Mouse (Mus musculus) embryonic facial prominence, embryonic 14.5 days (tissue): ENCODE results near the gene Usp34. TPM values are rescaled to one million over a fixed set of nuclear protein-coding genes. Genes with fewer than 3 reads are reported as not detected.

Experiments
- ATAC-seq: fragments of 200-750 bp; cut with Nextera tagmentation; 2 replicates; pipeline ENCODE4 v1.8.0; 2017; ENCODE audit warnings: low read depth, moderate number of reproducible peaks, moderate TSS enrichment
- DNase-seq: peaks from one replicate; pipeline ENCODE4 v3.0.0-alpha.2; 2015; ENCODE audit warnings: low spot score
- H3K27ac ChIP-seq: fragments of 300-500 bp; sonication (generic); replicated peaks from 2 replicates; pipeline ENCODE4 v1.5.1; 2014; ENCODE audit warnings: low read depth, mild to moderate bottlenecking, low read length, moderate library complexity
- H3K27me3 ChIP-seq: fragments of 300-500 bp; sonication (generic); replicated peaks from 2 replicates; pipeline ENCODE4 v1.6.1; 2014; ENCODE audit warnings: low read length; ENCODE audit not compliant: control insufficient read depth, insufficient read depth
- H3K36me3 ChIP-seq: fragments of 300-500 bp; sonication (generic); 2 replicates; pipeline ENCODE4 v1.6.1; 2014; ENCODE audit warnings: low read length, mixed read lengths; ENCODE audit not compliant: control insufficient read depth, insufficient read depth
- H3K4me1 ChIP-seq: fragments of 300-500 bp; sonication (generic); 2 replicates; pipeline ENCODE4 v1.6.1; 2014; ENCODE audit warnings: antibody characterized with exemption, low read length; ENCODE audit not compliant: control insufficient read depth, insufficient read depth
- H3K4me2 ChIP-seq: fragments of 300-500 bp; sonication (generic); 2 replicates; pipeline ENCODE4 v1.6.1; 2014; ENCODE audit warnings: low read depth, mild to moderate bottlenecking, low read length, moderate library complexity, mixed read lengths
- H3K4me3 ChIP-seq: fragments of 300-500 bp; sonication (generic); 2 replicates; pipeline ENCODE4 v1.5.1; 2014; ENCODE audit warnings: low read depth, mild to moderate bottlenecking, low read length
- H3K9ac ChIP-seq: fragments of 300-500 bp; sonication (generic); 2 replicates; pipeline ENCODE4 v1.6.1; 2014; ENCODE audit warnings: low read depth, mild to moderate bottlenecking, low read length, moderate library complexity, mixed read lengths
- H3K9me3 ChIP-seq: fragments of 300-500 bp; sonication (generic); 2 replicates; pipeline ENCODE4 v1.6.1; 2016; ENCODE audit warnings: low read length; ENCODE audit not compliant: control insufficient read depth
- WGBS: fragments of 180-500 bp; shearing (Covaris S2); extraction: QIAGEN DNeasy Blood & Tissue Kit; methylation state at CpG from one replicate; pipeline ENCODE4 v1.1.7; 2014; 5-methylcytosine and 5-hydroxymethylcytosine counted together
- polyA plus RNA-seq: library from polyadenylated mRNA; unstranded; fragments of >200 nt; fragmentation: Nextera tagmentation; extraction: Ambion mirVana; gene quantifications from 2 replicates; pipeline ENCODE4 v1.2.1, GENCODE M21; 2014

Usp34 gene
- polyA plus RNA-seq: 40.6 and 43.0 TPM in 2 replicates

GRCm38 (mm10) chr11:23306764-23307565 lies at the start of gene Usp34:
Gene Usp34, plus strand, starts transcription at chr11:23306895.
- H3K27ac ChIP-seq: peak within 1 kb of the TSS; percentile 99
- H3K36me3 ChIP-seq: 0 out of 2 replicates have a peak, but pooled peaks cover 5% of the 10 kb centered on the region
- peak within 1 kb of the TSS; percentile 97 for H3K4me3 ChIP-seq
- DNase-seq (peak; percentile 70), ATAC-seq (peak; percentile 42)
- H3K4me2 ChIP-seq: peak within 1 kb of the TSS; percentile 71
- no peaks in the 10 kb centered on the region for H3K27me3 ChIP-seq
- WGBS: 1% methylated on average over 19 of the region's 80 CpGs
- H3K9me3 ChIP-seq: no peaks in the 10 kb centered on the region
- peaks cover 8% of the 10 kb centered on the region for H3K4me1 ChIP-seq
- peak within 1 kb of the TSS; percentile 94 for H3K9ac ChIP-seq

GRCm38 (mm10) chr11:23259073-23259472 lies 47.6 kb upstream of the Usp34 start:
- peaks cover 28% of the 10 kb centered on the region for H3K36me3 ChIP-seq
- no peaks in the 10 kb centered on the region for H3K9me3 ChIP-seq
- ATAC-seq: no peak
- no peak overlapping the region for H3K9ac ChIP-seq
- DNase-seq: no peak
- H3K4me3 ChIP-seq: peak overlapping the region; percentile 6; the same call in 1 of the 2 replicates
- peak overlapping the region; percentile 93 for H3K4me2 ChIP-seq
- H3K27ac ChIP-seq: no peak overlapping the region
- peaks cover 16% of the 10 kb centered on the region; the same call in 1 of the 2 replicates for H3K4me1 ChIP-seq
- WGBS: 93% methylated on average over 4 of the region's 4 CpGs
- no peaks in the 10 kb centered on the region for H3K27me3 ChIP-seq

DNA sequence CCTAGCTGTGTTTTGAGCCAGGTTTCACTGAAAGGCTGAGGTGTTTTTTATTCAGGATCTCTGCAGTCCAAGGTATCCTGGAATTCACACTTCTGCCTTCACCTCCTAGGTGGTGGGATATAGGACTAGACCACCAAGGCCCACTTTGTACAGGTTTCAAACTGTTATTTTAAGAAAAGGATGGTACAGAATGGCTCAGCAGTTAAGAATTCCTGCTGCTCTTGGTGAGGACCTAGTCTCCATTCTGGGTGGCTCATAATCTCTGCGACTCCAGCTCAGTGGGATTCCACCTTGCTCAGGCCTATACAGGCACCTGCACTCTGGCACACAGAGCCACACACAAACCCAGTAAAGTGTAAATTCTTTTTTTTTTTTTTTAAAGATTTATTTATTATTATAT lies 47.2 kb upstream of the Usp34 start:
- Histone ChIP-seq H3K9ac (no peak overlapping the region), H3K4me2 (no peak overlapping the region), H3K4me3 (no peak overlapping the region), H3K27ac (no peak overlapping the region), H3K4me1 (peaks cover 16% of the 10 kb centered on the region; the same call in 1 of the 2 replicates), H3K27me3 (no peaks in the 10 kb centered on the region), H3K9me3 (no peaks in the 10 kb centered on the region), H3K36me3 (peaks cover 32% of the 10 kb centered on the region)
- DNase-seq: no peak
- WGBS: 67% methylated on average over 1 of the region's 1 CpGs
- ATAC-seq: no peak

DNA sequence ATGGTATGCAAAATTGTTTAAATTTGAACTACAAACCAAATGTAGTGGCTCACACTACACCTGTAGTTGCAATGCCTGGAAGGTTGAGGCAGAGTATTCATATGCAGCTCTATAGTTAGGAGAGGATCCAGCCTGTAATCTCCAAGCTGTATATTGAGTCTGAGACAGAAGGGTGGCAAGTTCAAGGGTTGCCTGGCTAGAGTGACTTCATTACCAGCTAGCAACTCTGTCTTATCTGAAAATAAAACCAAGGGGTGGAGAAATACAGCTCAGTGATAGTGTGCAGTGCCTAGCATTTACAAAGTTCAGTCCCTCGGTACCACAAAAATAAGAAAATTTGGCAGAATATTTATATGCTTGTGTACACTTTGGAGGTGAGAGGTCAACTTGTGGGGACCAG lies 46.5 kb upstream of the Usp34 start:
- ATAC-seq: no peak
- 96% methylated on average over 1 of the region's 1 CpGs for WGBS
- no peak overlapping the region for H3K4me2 ChIP-seq
- peaks cover 39% of the 10 kb centered on the region for H3K36me3 ChIP-seq
- no peak for DNase-seq
- no peaks in the 10 kb centered on the region for H3K9me3 ChIP-seq
- no peaks in the 10 kb centered on the region for H3K27me3 ChIP-seq
- H3K27ac ChIP-seq: no peak overlapping the region
- no peak overlapping the region for H3K4me3 ChIP-seq
- H3K9ac ChIP-seq: no peak overlapping the region
- H3K4me1 ChIP-seq: peaks cover 16% of the 10 kb centered on the region; the same call in 1 of the 2 replicates

- ATAC-seq: no peak
Measured at GRCm38 (mm10) chr11:23261490-23261889, 45.2 kb upstream of the Usp34 start.

DNA sequence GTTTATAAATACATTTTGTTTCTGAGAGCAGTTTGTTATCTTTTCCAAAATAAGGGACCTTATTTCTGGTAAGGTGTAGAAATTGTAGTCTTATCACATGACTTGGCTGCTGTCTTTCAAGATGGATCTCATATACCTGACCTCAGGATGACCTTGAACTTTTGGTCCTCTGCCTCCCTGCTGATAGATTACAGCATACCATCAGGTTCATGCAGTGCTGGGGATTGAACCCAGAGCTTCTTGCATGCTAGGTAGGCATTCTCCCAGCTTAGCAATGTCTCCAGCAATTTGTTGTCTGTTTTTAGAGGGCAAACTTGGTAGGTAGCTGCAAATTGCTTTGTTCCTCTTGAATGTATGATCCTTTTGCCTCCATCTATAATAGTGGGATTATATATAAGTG lies 41.7 kb upstream of the Usp34 start:
- Histone ChIP-seq H3K9me3 (no peaks in the 10 kb centered on the region), H3K27ac (no peak overlapping the region), H3K36me3 (peaks cover 75% of the 10 kb centered on the region), H3K4me2 (no peak overlapping the region), H3K4me1 (0 out of 2 replicates have a peak, but pooled peaks cover 4% of the 10 kb centered on the region), H3K9ac (no peak overlapping the region), H3K27me3 (no peaks in the 10 kb centered on the region), H3K4me3 (no peak overlapping the region)
- no peak for DNase-seq
- no peak for ATAC-seq

More at GRCm38 (mm10) chr11:23261490-23261889, 45.2 kb upstream of the Usp34 start:
- Histone ChIP-seq H3K9ac (no peak overlapping the region), H3K36me3 (peaks cover 52% of the 10 kb centered on the region), H3K4me3 (no peak overlapping the region), H3K9me3 (no peaks in the 10 kb centered on the region), H3K4me2 (no peak overlapping the region), H3K4me1 (peaks cover 16% of the 10 kb centered on the region; the same call in 1 of the 2 replicates), H3K27me3 (no peaks in the 10 kb centered on the region), H3K27ac (no peak overlapping the region)
- no peak for DNase-seq
- 82% methylated on average over 3 of the region's 3 CpGs for whole genome bisulfite sequencing

GRCm38 (mm10) chr11:23271770-23272724 lies 34.6 kb upstream of the Usp34 start:
- H3K36me3 ChIP-seq: peaks cover 85% of the 10 kb centered on the region
- no peaks in the 10 kb centered on the region for H3K9me3 ChIP-seq
- no peaks in the 10 kb centered on the region for H3K27me3 ChIP-seq
- 76% methylated on average over 4 of the region's 4 CpGs for WGBS
- ATAC-seq: no peak
- H3K27ac ChIP-seq: no peak overlapping the region
- no peaks in the 10 kb centered on the region for H3K4me1 ChIP-seq
- no peak overlapping the region for H3K4me2 ChIP-seq
- H3K4me3 ChIP-seq: no peak overlapping the region
- H3K9ac ChIP-seq: no peak overlapping the region
- peak; percentile 75 for DNase-seq

DNA sequence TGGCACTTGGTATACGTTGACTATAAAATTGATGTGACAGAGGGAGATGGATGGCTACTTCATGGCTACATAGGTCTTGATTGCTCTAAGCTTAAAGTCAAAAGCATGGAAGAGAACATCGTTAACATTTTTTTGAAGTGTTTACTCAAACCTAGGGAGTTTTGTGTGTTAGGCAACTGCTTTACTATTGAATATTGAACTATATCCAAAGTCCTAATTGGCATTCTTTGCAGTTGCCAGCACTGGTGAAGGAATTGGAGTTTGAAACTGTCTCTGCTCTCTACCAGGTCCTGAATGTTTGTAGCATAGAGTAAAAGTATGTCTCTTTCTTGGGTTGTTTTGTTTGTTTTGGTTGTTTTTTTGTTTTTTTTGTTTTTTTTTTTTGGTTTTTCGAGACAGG lies 30.9 kb upstream of the Usp34 start:
- 86% methylated on average over 3 of the region's 3 CpGs for WGBS

More for the DNA sequence above, 30.9 kb upstream of the Usp34 start:
- no peaks in the 10 kb centered on the region for H3K27me3 ChIP-seq
- no peak overlapping the region for H3K9ac ChIP-seq
- ATAC-seq (no peak), DNase-seq (no peak)
- H3K27ac ChIP-seq: no peak overlapping the region
- H3K4me1 ChIP-seq: no peaks in the 10 kb centered on the region
- no peak overlapping the region for H3K4me2 ChIP-seq
- H3K4me3 ChIP-seq: no peak overlapping the region
- no peaks in the 10 kb centered on the region for H3K9me3 ChIP-seq
- peaks cover 95% of the 10 kb centered on the region for H3K36me3 ChIP-seq
